Mouse (Mus musculus) bone marrow macrophage, adult 2 months (primary cell): ENCODE results near the gene Cep104. TPM values are rescaled to one million over a fixed set of nuclear protein-coding genes. Genes with fewer than 3 reads are reported as not detected.

ENCODE experiments used
- H3K27ac ChIP-seq: 2 replicates; pipeline ENCODE4 v1.5.1; 2012; ENCODE audit warnings: low read depth, low read length; ENCODE audit not compliant: insufficient read depth
- H3K4me1 ChIP-seq: 2 replicates; pipeline ENCODE4 v1.6.1; 2012; ENCODE audit warnings: low read length; ENCODE audit not compliant: control insufficient read depth, insufficient read depth
- H3K4me3 ChIP-seq: 2 replicates; pipeline ENCODE4 v1.5.1; 2012; ENCODE audit warnings: mild to moderate bottlenecking, low read length, moderate library complexity; ENCODE audit not compliant: insufficient read depth
- CTCF ChIP-seq: IDR thresholded peaks from 2 replicates; pipeline ENCODE4 v1.5.1; 2012; ENCODE audit warnings: low read depth, mild to moderate bottlenecking, low read length, moderate library complexity
- POLR2A ChIP-seq: IDR thresholded peaks from 2 replicates; pipeline ENCODE4 v1.6.1; 2012; ENCODE audit warnings: mild to moderate bottlenecking, low read depth, low read length, borderline replicate concordance
- polyA plus RNA-seq: library from polyadenylated mRNA; stranded (reverse); fragments of >200 nt; gene quantifications from 2 replicates; pipeline ENCODE4 v1.2.4, GENCODE M21; 2012; ENCODE audit not compliant: missing spikeins, insufficient read depth, insufficient read length

Gene Cep104
- polyA plus RNA-seq, 1 experiment: 9.3 TPM

DNA sequence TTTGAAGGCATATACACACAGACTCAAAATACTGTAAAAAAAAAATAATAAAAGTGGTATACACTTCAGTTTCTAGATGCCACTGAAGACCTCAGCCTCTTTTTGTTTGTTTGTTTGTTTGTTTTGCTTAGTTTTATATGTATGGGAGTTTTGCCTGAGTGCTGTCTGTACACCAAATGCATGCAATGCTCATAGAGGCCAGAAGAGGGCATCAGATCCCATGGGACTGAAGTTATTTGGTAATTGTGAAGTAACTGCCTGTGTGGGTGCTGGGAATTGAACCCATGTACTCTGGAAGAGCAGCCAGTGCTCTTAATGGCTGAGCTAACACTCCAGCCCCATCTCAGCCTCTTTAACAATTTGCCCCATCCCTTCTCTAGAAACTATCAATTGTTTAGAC lies 53.7 kb downstream of the Cep104 start:
- Histone ChIP-seq H3K27ac (no peak overlapping the region), H3K4me3 (no peak overlapping the region), H3K4me1 (no peaks in the 10 kb centered on the region)
- TF ChIP-seq POLR2A (no peak), CTCF (no peak)

DNA sequence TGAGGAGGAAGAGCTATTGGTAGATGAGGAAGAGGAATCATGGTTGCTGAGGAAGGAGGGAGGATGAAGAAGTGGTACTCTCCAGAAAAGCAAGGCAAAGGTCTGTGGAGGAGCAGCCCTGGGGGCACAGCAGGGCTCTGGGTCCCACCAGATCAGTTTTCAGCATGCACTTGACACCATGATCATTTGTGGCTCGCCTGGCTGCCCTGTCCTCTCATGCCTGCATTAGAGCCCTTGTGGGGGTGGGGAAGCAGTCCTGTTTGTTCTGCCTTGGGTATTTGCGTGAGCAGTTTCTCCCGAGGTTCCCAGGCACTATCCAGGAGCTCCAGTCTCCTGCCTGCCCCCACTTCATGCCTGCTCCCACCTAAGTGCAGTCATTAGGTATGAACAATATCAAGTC lies 62.1 kb downstream of the Cep104 start:
- no peak overlapping the region for H3K27ac ChIP-seq

DNA sequence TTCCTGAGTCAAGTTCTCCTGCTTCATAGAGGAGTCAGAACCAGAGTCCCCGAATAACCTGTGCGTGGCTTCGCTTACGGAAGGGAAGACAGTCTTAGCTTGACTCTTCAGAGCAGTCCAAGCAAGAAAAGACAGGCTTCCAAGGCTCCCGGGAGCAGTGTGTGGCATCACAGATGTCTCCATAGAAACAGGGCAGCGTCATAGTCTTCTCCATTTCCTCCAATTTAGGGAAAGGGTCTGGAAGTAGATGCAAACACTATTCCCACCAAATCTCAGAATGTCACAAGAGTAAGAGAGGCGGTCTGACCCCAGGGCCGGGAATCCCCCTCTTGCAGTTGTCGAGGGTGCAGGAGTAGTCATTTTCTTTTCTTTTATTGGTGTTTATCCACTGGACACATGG lies 67.6 kb downstream of the Cep104 start, which contains the start of gene Ccdc27:
TSS of gene Ccdc27 (minus strand) at position 101 of the 400 bp plus-strand sequence.
- no peaks in the 10 kb centered on the region for H3K4me1 ChIP-seq
- no peak for TF ChIP-seq POLR2A
- no peak for TF ChIP-seq CTCF
- H3K4me3 ChIP-seq: no peak within 1 kb of the TSS
- H3K27ac ChIP-seq: no peak within 1 kb of the TSS

More for the DNA sequence above, 62.1 kb downstream of the Cep104 start:
- TF ChIP-seq CTCF: no peak
- no peak for TF ChIP-seq POLR2A
- Histone ChIP-seq H3K4me3 (no peak overlapping the region), H3K4me1 (no peaks in the 10 kb centered on the region)

DNA sequence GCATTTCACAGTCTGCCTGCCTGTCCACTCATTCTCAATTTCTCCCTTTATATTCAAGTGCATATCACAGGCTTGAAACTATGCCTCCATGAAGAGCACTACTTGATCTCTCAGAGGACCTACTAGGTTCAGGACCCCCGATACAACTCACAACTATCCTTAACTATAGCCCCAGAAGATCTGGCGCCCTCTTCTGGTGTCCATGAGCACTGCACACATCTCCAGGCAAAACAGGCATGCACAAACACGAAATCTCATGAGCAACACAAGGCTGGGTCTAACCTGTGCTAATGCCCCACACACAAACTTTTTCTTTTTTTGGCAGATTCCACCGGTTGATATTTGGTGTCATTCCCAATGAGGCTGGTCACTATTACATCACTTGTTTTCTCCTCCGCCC lies 70.8 kb downstream of the Cep104 start:
- Histone ChIP-seq H3K4me1 (no peaks in the 10 kb centered on the region), H3K4me3 (no peak overlapping the region), H3K27ac (no peak overlapping the region)
- TF ChIP-seq POLR2A: no peak
- TF ChIP-seq CTCF: no peak

DNA sequence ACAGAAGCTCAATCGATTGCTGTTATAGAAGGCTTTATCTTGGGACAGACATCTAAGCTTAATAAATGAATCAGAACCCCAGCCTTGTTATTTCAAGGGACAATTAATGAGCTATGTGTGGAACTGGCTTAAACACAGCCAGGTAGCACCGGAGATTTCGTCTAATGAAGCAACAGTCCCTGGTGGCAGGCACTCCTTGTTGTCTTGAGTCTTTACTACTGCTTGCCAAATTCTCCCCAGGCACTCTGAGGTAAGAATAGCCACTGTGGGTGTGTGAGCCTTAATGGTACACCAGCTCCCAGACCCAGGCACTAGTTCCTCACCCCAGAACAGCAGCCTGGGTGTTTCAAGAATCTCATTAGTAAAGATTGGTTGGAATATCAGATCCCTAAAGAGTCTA lies 76.4 kb downstream of the Cep104 start:
- Histone ChIP-seq H3K27ac (no peak overlapping the region), H3K4me1 (no peaks in the 10 kb centered on the region), H3K4me3 (no peak overlapping the region)
- TF ChIP-seq CTCF (no peak), POLR2A (no peak)

DNA sequence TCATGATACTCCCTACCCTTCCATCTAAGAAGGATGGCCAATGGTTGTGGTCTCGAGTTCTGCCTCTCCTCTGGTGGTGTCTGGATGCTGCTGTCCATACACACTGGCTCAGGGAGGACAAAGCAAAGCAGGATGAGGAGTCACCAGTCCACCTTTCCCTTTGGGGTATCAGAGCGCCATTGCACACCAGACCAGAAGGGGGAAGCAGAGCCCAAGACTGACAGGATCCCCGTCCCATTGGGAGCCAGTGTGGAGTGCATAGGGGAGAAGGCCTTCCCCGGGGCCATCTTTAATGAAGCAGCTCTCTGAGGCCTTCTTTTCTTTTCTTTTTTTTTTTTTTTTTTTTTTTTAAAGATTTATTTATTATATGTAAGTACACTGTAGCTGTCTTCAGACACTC lies 78.1 kb downstream of the Cep104 start:
- no peak for TF ChIP-seq POLR2A
- no peak for TF ChIP-seq CTCF
- no peaks in the 10 kb centered on the region for H3K4me1 ChIP-seq
- H3K27ac ChIP-seq: no peak overlapping the region
- H3K4me3 ChIP-seq: no peak overlapping the region

DNA sequence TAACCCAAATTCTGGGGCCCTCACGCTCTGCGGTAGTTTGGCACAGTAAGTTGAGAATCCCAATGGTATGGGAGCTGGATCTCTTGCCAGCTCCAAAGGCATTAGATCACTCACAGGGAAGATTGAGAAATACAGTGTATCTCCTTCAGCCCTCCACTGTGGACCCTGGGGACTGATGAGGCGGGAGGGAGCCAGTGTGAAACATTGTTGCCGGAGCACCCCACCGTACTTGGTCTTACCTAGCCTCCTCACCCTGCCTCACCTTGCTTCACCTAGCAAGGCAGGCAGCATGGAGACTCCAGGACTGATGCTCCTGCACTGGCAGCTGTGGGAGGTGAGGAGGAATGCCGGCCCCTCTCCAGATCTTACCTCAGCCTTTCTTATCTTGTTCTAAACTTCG lies 80.5 kb downstream of the Cep104 start:
- Histone ChIP-seq H3K27ac (no peak overlapping the region), H3K4me3 (no peak overlapping the region), H3K4me1 (no peaks in the 10 kb centered on the region)
- no peak for TF ChIP-seq CTCF
- TF ChIP-seq POLR2A: no peak

DNA sequence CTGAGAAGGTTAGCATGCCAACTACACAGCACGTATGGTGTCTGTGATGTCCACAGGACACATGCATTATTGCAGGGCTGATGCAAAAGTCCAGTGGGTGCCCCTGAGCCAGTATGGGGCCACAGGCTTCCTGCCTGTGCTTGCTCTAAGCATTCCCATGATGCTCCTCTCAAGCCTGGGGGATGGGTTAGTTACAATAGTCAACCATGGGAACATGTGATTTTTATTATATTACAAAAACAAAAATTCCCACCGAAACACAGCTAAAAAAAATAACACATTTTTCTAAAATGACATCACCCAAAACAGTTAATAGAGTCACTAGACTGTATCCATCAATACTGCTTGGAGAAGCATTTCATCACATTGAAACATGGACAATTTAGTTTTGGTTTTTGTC lies 81.1 kb downstream of the Cep104 start:
- H3K4me3 ChIP-seq: no peak overlapping the region
- H3K4me1 ChIP-seq: no peaks in the 10 kb centered on the region
- no peak overlapping the region for H3K27ac ChIP-seq
- TF ChIP-seq CTCF (no peak), POLR2A (no peak)

DNA sequence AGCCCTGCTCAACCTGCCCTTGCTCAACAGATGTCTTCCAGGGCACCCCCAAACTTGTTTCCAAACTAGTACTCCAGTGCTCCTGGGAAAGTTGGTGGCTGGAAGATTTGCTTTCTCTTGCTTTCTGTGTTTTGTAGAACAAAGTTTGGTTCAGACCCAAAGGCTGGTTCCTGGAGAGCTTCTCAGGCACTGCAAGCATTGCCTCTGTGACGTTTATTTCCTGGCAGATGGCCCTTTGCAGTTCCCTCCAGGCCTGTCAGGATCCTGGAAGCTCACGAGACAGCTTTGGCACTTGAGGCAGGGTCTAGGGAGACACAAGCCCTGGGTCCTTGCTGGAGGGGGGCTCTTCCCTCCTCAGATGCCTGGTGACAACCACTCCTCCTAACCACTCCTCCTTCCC lies 81.7 kb downstream of the Cep104 start:
- no peak overlapping the region for H3K27ac ChIP-seq
- no peak for TF ChIP-seq POLR2A
- TF ChIP-seq CTCF: no peak
- H3K4me3 ChIP-seq: no peak overlapping the region
- H3K4me1 ChIP-seq: no peaks in the 10 kb centered on the region

DNA sequence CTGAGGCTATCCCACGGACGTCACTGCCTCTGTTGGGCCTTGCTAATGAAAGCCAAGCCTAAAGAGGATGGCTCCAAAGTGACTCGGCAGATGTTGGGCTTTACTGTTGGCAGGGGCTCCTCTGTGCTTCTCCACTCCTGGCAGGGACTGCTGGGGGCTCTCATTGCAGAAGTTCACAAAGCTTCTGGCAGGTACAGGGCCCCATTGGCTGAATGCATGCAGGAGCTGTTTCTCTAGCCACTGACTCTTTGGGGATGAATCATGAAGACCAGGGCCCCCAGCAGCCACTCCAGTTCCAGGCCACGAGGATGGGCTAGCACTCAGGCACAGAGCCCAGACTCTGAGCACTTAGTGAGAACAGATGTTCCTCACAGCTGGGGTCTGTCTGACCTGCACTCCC lies 82.7 kb downstream of the Cep104 start:
- no peaks in the 10 kb centered on the region for H3K4me1 ChIP-seq
- no peak overlapping the region for H3K4me3 ChIP-seq
- TF ChIP-seq CTCF (no peak), POLR2A (no peak)
- no peak overlapping the region for H3K27ac ChIP-seq

Other genes with a start within 250 kb of the Cep104 start
- gene A430005L14Rik, start 18.0 kb upstream of the Cep104 start, polyA plus RNA-seq: 23.6 and 32.6 TPM in 2 replicates
- gene Dffb, start 68 bp upstream of the Cep104 start, polyA plus RNA-seq: 5.5 and 10.1 TPM in 2 replicates
- gene Lrrc47, start 36.5 kb downstream of the Cep104 start, polyA plus RNA-seq: 25.0 and 26.2 TPM in 2 replicates
- 0.70 TPM in 1 of 2 replicates, not detected in the other for gene Smim1, start 51.0 kb downstream of the Cep104 start, polyA plus RNA-seq
- not detected in 2 replicates for gene Ccdc27, start 67.5 kb downstream of the Cep104 start, polyA plus RNA-seq
- gene Trp73, start 165.0 kb downstream of the Cep104 start, polyA plus RNA-seq: not detected in 2 replicates
- 10.0 and 12.7 TPM in 2 replicates for gene Wrap73, start 167.2 kb downstream of the Cep104 start, polyA plus RNA-seq
- 117 and 127 TPM in 2 replicates for gene Tprgl, start 185.5 kb downstream of the Cep104 start, polyA plus RNA-seq
- gene Megf6, start 195.5 kb downstream of the Cep104 start, polyA plus RNA-seq: not detected in 2 replicates